8 mouse cellular contexts compared by ENCODE assay signal in genomic region chr13:54247545-54247944, GRCm38 (mm10). TPM values are rescaled to one million over a fixed set of nuclear protein-coding genes. Genes with fewer than 3 reads are reported as not detected.
A peak's percentile ranks its signal among the peaks of the same experiment; 100 is the strongest.
DNase-seq lines count a peak whose midpoint lies in the region; ATAC-seq and TF ChIP-seq lines count a peak whose summit lies in the region.

No protein-coding gene starts in this region.

- intact Hi-C loops in left cerebral cortex, postnatal 14 days (cut with DNase I) = loop anchor here (1.0 to 5.0 kb wide), 3 partner anchors 75 to 200 kb away; no protein-coding TSS in a partner anchor

- no peak overlapping the region for H3K27ac ChIP-seq in midbrain, postnatal 0 days (ENCODE audit: low read depth, low read length)

- peak; percentile 97 for TF ChIP-seq CTCF in midbrain, postnatal 0 days (IDR thresholded peaks at IDR 0.05)

- no peaks in the 10 kb centered on the region for H3K9me3 ChIP-seq in midbrain, postnatal 0 days (ENCODE audit: low read length)

- no peaks in the 10 kb centered on the region for H3K36me3 ChIP-seq in midbrain, postnatal 0 days (ENCODE audit: insufficient read depth, low read length)

- ATAC-seq in CD4-positive, CD25-positive, alpha-beta regulatory T cell, adult 4 months = no peak
- peak; percentile 67; the same call in 1 of the 2 replicates for ATAC-seq in midbrain, postnatal 0 days (ENCODE audit: low FRiP score)

- H3K4me3 ChIP-seq in midbrain, postnatal 0 days (ENCODE audit: low read depth, low read length) = no peak overlapping the region

- peak; percentile 75 for DNase-seq in CD4-positive, CD25-positive, alpha-beta regulatory T cell, adult 2 months (ENCODE audit: low read depth, low spot score)
- DNase-seq in cerebellum, adult 9-11 months = peak; percentile 92
- peak; percentile 86 to 87 for DNase-seq in frontal cortex, postnatal 25 days (ENCODE audit: low spot score in 2 of 2)
- DNase-seq in induced T-regulatory cell, adult 2 months (ENCODE audit: low read depth) = peak; percentile 78
- DNase-seq in left cerebral cortex, postnatal 14 days (ENCODE audit: low spot score in 2 of 2) = peak; percentile 92 to 93
- DNase-seq in midbrain, postnatal 0 days (ENCODE audit: low spot score) = peak; percentile 94
- peak; percentile 39 to 71 for DNase-seq in spleen, postnatal 14 days (ENCODE audit: low spot score in 2 of 2)

- no peaks in the 10 kb centered on the region for H3K27me3 ChIP-seq in midbrain, postnatal 0 days (ENCODE audit: insufficient read depth, low read length)

- no peak overlapping the region for H3K4me2 ChIP-seq in midbrain, postnatal 0 days (ENCODE audit: low read depth, low read length, poor library complexity, severe bottlenecking)

- no peak overlapping the region for H3K9ac ChIP-seq in midbrain, postnatal 0 days (replicated peaks; ENCODE audit: low read length, poor library complexity, severe bottlenecking)

- H3K4me1 ChIP-seq in midbrain, postnatal 0 days (ENCODE audit: insufficient read depth, low read length) = peaks cover 3% of the 10 kb centered on the region; the same call in 1 of the 2 replicates

- 23% methylated on average over 4 of the region's 4 CpGs for WGBS in midbrain, postnatal 0 days

RNA-seq across cellular contexts. Expression of gene Hrh2, which starts 55.6 kb away (rescaled TPM):
- 10 to 100 TPM; 11.0 to 12.6 TPM for polyA plus RNA-seq in CD4-positive, CD25-positive, alpha-beta regulatory T cell, adult 4 months (2017; shearing (Covaris generic))
- total RNA-seq in left cerebral cortex, postnatal 14 days (2021) = 10 to 100 TPM; 12.8 to 13.4 TPM
- total RNA-seq in midbrain, postnatal 0 days (2014; rRNA removed) = 2.0 and 2.3 TPM in 2 replicates
- 1.2 and 1.5 TPM in 2 replicates for polyA plus RNA-seq in midbrain, postnatal 0 days (2015; fragmentation: Nextera tagmentation; extraction: Ambion mirVana)
